Mouse (Mus musculus) liver, adult 2 months (tissue): ENCODE measurements around the gene Glp1r.

Experiments
- CTCF ChIP-seq: fragments of 200-500 bp; IDR thresholded peaks from 2 replicates; pipeline ENCODE4 v1.5.1; 2011; ENCODE audit warnings: low read depth, low read length, control low read depth
- POLR2A ChIP-seq: fragments of 200-500 bp; IDR thresholded peaks from 2 replicates; pipeline ENCODE4 v1.6.1; 2011; ENCODE audit warnings: low read length, control low read depth; ENCODE audit not compliant: insufficient read depth; ENCODE audit errors: extremely low read depth

GRCm38 (mm10) chr17:30877456-30877855 lies 24.2 kb upstream of the Glp1r start:
- TF ChIP-seq CTCF (no peak), POLR2A (no peak)
